18 mouse cellular contexts compared by ENCODE assay signal in the genomic region with DNA sequence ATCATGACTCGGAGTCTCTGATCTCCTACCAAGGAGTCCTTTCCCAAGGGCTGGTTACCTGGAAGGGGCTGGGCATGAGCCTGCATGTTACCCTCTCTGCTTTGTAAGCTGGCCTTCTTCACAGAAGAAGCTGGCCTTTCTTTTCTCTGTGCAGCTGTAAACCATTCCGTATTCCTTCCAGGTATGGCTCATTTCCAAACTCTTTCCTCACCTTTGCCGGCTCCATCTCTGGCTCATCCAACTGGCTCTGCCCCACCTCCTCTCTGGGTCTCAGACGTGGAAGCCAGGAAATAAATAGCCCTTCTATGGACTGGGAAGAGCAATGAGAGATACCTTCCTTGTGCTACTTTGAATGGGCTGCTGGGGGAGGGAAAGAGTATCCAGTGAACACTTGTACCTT.
"Had no signal": no experiment of that assay in that cellular context is flagged by ENCODE, and none has a peak within 500 bp of the region (broad histone marks: within the 10 kb centered on the region; RNA-seq: fewer than 3 reads in every experiment).

No protein-coding gene starts in this region.

- H3K4me1 ChIP-seq: lung, embryonic 15.5 days; midbrain, embryonic 13.5 days; midbrain, embryonic 15.5 days; stomach, embryonic 15.5 days had no signal

- H3K27me3 ChIP-seq: lung, embryonic 15.5 days; megakaryocyte, embryonic 14.5 days; midbrain, embryonic 13.5 days; midbrain, embryonic 15.5 days; neural tube, embryonic 12.5 days; stomach, embryonic 15.5 days had no signal

- H3K4me2 ChIP-seq: lung, embryonic 15.5 days; midbrain, embryonic 11.5 days; midbrain, embryonic 13.5 days; midbrain, embryonic 15.5 days; neural tube, embryonic 12.5 days; stomach, embryonic 15.5 days had no signal

- DNase-seq: lung, adult 2 months; lung, postnatal 14 days; lung, postnatal 36 days; right cerebral cortex, postnatal 14 days; thymus, adult 2 months; thymus, postnatal 25 days; thymus, postnatal 4 days had no signal

- ATAC-seq: lung, postnatal 0 days; midbrain, embryonic 13.5 days; midbrain, embryonic 15.5 days had no signal

- H3K27ac ChIP-seq: lung, embryonic 15.5 days; macrophage; midbrain, embryonic 13.5 days; midbrain, embryonic 15.5 days; neural tube, embryonic 12.5 days; stomach, embryonic 15.5 days; stomach, postnatal 0 days had no signal

- H3K4me3 ChIP-seq: lung, embryonic 15.5 days; megakaryocyte, embryonic 14.5 days; midbrain, embryonic 13.5 days; midbrain, embryonic 15.5 days; myocyte; neural tube, embryonic 12.5 days; stomach, embryonic 15.5 days had no signal

- H3K9ac ChIP-seq: lung, embryonic 15.5 days; midbrain, embryonic 13.5 days; midbrain, embryonic 15.5 days; neural tube, embryonic 12.5 days; stomach, embryonic 15.5 days had no signal

- H3K36me3 ChIP-seq: lung, embryonic 15.5 days; midbrain, embryonic 13.5 days; midbrain, embryonic 15.5 days; neural tube, embryonic 12.5 days; stomach, embryonic 15.5 days had no signal

- H3K9me3 ChIP-seq: lung, embryonic 15.5 days; megakaryocyte, embryonic 14.5 days; midbrain, embryonic 13.5 days; midbrain, embryonic 15.5 days; neural tube, embryonic 12.5 days; stomach, embryonic 15.5 days had no signal
